Comparison of ENCODE assay signal across 9 mouse cellular contexts in the genomic region with DNA sequence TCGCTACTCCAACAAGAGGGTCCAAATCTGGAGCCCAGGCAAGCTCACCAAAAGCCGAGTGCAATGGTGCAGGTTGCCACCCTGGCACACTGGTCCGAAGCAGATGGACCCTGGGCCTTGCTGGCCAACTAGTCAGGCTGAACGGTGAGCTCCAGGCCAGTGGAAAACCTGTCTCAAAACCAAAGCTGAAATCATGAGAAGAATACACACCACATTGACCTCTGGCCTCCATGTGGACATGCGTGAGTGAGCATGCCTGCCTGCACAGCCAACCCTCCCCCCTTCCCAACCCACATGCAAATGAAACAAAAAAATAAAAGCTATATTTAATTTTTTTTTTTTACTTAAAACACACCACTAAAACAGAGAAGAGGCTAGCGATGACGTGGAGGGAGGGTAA.
DNase-seq lines count a peak whose midpoint lies in the region.
"Had no signal": no experiment of that assay in that cellular context is flagged by ENCODE, and none has a peak within 500 bp of the region (broad histone marks: within the 10 kb centered on the region; RNA-seq: fewer than 3 reads in every experiment).

No protein-coding gene starts in this region.

- DNase-seq in heart, adult 11 months: peak; percentile 81
- DNase-seq in heart, adult 8-10 months (ENCODE audit: low spot score): no peak
- peak; percentile 75 to 76 for DNase-seq in spleen, postnatal 36 days (ENCODE audit: low spot score in 2 of 2)
- DNase-seq in spleen, adult 12 weeks (ENCODE audit: low spot score): no peak
- peak; percentile 52 for DNase-seq in kidney, postnatal 14 days
- DNase-seq in T-cell, adult 2 months (ENCODE audit: low spot score): no peak
- DNase-seq in frontal cortex, postnatal 25 days (ENCODE audit: low spot score in 2 of 2): no peak
- DNase-seq: cerebellum, adult 9-11 months; heart, postnatal 36 days had no signal

Comparison
In these comparisons a context has a peak if more than half of its experiments do, and no peak if none do; other contexts are left out.
1. DNase-seq: peak in heart, adult 11 months (single experiment), spleen, postnatal 36 days (2 of 2) and kidney, postnatal 14 days (single experiment); none in heart, adult 8-10 months (single experiment), spleen, adult 12 weeks (single experiment), T-cell, adult 2 months (single experiment) and frontal cortex, postnatal 25 days (0 of 2).